Mouse (Mus musculus) central nervous system, embryonic 14 days (tissue): Measurements from ENCODE around the gene Cnnm4. TPM values are rescaled to one million over a fixed set of nuclear protein-coding genes. Genes with fewer than 3 reads are reported as not detected.

Experiments
- polyA plus RNA-seq: library from polyadenylated mRNA; depleted of rRNA; stranded (reverse); fragments of >200 nt; gene quantifications from 2 replicates; pipeline ENCODE4 v1.2.3, GENCODE M21; 2012; rRNA removed

Cnnm4 gene
- 3.6 and 4.3 TPM in 2 replicates for polyA plus RNA-seq

GRCm38 (mm10) chr1:36471181-36472105, at the start of gene Cnnm4:
Gene Cnnm4 (plus strand): TSS chr1:36471620.

GRCm38 (mm10) chr1:36444471-36445464, 26.7 kb upstream of the Cnnm4 start, which contains the start of gene Lman2l:
Gene Lman2l (minus strand): TSS chr1:36445271.

GRCm38 (mm10) chr1:36511289-36512021, 40.0 kb downstream of the Cnnm4 start, which contains the start of gene Cnnm3:
Gene Cnnm3 (plus strand): TSS chr1:36511867.

GRCm38 (mm10) chr1:36536783-36537182, 65.4 kb downstream of the Cnnm4 start, which contains the start of gene Ankrd23:
Gene Ankrd23 (minus strand): TSS chr1:36536883.

GRCm38 (mm10) chr1:36539186-36539585, 67.8 kb downstream of the Cnnm4 start, which contains the start of gene Gm42417:
Gene Gm42417 (minus strand): TSS chr1:36539429.

GRCm38 (mm10) chr1:36546888-36547471, 75.6 kb downstream of the Cnnm4 start, which contains the start of gene Ankrd39:
Gene Ankrd39 (minus strand): TSS chr1:36547445.

Other genes starting within 250 kb of the Cnnm4 start
- gene Uggt1, start 226.9 kb upstream of the Cnnm4 start, polyA plus RNA-seq: 26.3 and 27.8 TPM in 2 replicates
- 0.98 and 1.4 TPM in 2 replicates for gene Neurl3, start 196.9 kb upstream of the Cnnm4 start, polyA plus RNA-seq
- gene Arid5a, start 163.9 kb upstream of the Cnnm4 start, polyA plus RNA-seq: 2.1 and 4.5 TPM in 2 replicates
- 67.4 and 67.6 TPM in 2 replicates for gene Kansl3, start 102.4 kb upstream of the Cnnm4 start, polyA plus RNA-seq
- 0.06 TPM in 2 replicates for gene Fer1l5, start 99.3 kb upstream of the Cnnm4 start, polyA plus RNA-seq
- 44.0 and 46.1 TPM in 2 replicates for gene Lman2l, start 26.3 kb upstream of the Cnnm4 start, polyA plus RNA-seq
- gene Cnnm3, start 40.2 kb downstream of the Cnnm4 start, polyA plus RNA-seq: 31.5 and 33.1 TPM in 2 replicates
- gene Ankrd23, start 65.3 kb downstream of the Cnnm4 start, polyA plus RNA-seq: 18.3 and 20.0 TPM in 2 replicates
- gene Gm42417, start 67.8 kb downstream of the Cnnm4 start, polyA plus RNA-seq: 0.06 and 0.12 TPM in 2 replicates
- 18.2 and 20.9 TPM in 2 replicates for gene Ankrd39, start 75.8 kb downstream of the Cnnm4 start, polyA plus RNA-seq
- 60.2 and 63.2 TPM in 2 replicates for gene Sema4c, start 86.7 kb downstream of the Cnnm4 start, polyA plus RNA-seq
- 0.30 and 0.33 TPM in 2 replicates for gene Fam178b, start 211.6 kb downstream of the Cnnm4 start, polyA plus RNA-seq
- gene Cox5b, start 219.8 kb downstream of the Cnnm4 start, polyA plus RNA-seq: 407 and 420 TPM in 2 replicates
- gene 4933424G06Rik, start 238.5 kb downstream of the Cnnm4 start, polyA plus RNA-seq: 0.09 and 0.26 TPM in 2 replicates
- gene Actr1b, start 242.8 kb downstream of the Cnnm4 start, polyA plus RNA-seq: 205 and 209 TPM in 2 replicates